Mouse (Mus musculus) G1E (cell line): Measurements from ENCODE around the gene Kcnj1.

Experiments
- CTCF ChIP-seq: IDR thresholded peaks from 2 replicates; pipeline ENCODE4 v1.5.1; 2012; ENCODE audit warnings: low read depth, low read length, inconsistent platforms, mixed read lengths
- GATA1 ChIP-seq: IDR thresholded peaks from 2 replicates; pipeline ENCODE4 v1.6.1; 2012; ENCODE audit warnings: borderline replicate concordance, low read length, inconsistent platforms, mixed read lengths
- POLR2AphosphoS5 ChIP-seq: IDR thresholded peaks from 2 replicates; pipeline ENCODE4 v1.6.1; 2012; ENCODE audit warnings: low read depth, low read length, inconsistent platforms; ENCODE audit not compliant: insufficient replicate concordance

GRCm38 (mm10) chr9:32444453-32445201 is 72.3 kb downstream of the Kcnj1 start:
- no peak for TF ChIP-seq CTCF
- no peak for TF ChIP-seq GATA1
- no peak for TF ChIP-seq POLR2AphosphoS5
